Mouse (Mus musculus) retina, adult 2 months (tissue): ENCODE measurements at regions not wholly inside any gene's neighbourhood (a gene's known extent, or its start where the extent isn't known, plus 50 kb on each side); places are given as distances from the start of the nearest gene placed in this dataset.

ENCODE experiments used
- DNase-seq: peaks from one replicate; pipeline ENCODE4 v3.0.0-alpha.2; 2012; ENCODE audit warnings: low read depth, low spot score

DNA sequence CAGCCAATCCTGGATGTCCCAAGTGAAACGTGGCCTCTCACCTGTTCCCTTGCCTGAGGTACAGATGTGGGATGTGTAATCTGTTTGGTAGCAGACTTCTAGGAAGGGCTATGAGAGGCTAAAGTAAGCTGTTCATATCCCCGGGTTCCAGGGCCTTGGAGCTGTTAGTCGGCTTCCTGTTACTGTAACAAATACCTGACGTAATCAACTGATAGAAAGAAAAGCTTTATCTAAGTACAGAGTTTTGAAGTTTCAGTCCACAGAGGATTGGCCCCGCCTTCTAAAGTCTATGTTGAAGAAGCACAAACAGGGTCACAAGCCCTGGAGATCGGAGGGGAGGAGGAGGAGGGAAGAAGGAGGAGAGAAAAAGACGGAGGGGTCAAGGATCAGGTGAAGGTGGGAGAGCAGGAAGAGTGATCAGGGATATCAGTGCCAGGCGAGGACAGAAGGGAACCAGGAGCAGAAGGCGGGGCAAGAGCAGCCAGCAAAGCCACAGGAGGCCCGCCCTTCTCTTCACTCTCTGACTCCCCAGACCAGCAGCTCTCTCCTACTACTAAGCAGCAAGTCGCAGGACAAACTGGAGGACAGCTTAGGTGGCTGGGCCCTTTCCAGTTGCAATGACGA, 276.5 kb upstream of the Cdyl start:
- DNase-seq, result no peak

DNA sequence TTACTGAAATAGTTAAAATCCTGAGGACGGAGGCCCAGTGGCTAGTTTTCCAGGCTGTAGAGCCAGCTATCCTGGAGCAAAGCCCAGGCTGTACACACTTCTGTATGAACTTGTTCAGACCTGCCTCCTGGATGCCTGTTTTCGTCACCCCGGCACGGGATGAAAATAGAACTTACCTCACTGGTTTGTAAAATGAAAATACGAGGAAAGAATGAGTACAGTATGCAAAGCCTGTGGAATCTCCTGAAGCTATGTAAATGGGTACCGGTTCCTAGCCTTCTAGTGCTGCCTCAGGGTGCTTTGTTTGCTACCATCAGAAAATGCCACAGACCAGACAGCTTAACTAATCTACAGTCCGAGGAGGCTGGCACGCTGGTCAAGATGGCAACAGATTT, 276.0 kb upstream of the Cdyl start:
- DNase-seq, result no peak

DNA sequence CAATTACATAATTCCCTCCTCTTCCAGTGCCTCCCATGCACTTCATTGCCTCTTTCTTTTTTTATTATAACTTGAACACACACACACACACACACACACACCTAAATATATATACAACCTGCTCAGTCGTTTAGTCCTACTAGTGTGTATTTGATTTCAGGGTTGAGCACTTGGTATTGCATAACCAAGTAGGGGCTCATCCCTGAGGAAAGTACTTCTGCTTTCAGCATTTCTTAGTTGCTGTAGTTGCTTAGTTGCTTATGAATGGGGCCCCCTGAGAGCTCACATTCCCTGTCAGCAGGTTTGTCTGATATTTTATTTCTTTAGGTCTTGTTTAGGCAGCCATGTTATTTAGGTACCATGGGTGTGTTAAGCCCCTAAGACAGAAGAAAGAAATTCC, 271.3 kb upstream of the Cdyl start:
- no peak for DNase-seq

DNA sequence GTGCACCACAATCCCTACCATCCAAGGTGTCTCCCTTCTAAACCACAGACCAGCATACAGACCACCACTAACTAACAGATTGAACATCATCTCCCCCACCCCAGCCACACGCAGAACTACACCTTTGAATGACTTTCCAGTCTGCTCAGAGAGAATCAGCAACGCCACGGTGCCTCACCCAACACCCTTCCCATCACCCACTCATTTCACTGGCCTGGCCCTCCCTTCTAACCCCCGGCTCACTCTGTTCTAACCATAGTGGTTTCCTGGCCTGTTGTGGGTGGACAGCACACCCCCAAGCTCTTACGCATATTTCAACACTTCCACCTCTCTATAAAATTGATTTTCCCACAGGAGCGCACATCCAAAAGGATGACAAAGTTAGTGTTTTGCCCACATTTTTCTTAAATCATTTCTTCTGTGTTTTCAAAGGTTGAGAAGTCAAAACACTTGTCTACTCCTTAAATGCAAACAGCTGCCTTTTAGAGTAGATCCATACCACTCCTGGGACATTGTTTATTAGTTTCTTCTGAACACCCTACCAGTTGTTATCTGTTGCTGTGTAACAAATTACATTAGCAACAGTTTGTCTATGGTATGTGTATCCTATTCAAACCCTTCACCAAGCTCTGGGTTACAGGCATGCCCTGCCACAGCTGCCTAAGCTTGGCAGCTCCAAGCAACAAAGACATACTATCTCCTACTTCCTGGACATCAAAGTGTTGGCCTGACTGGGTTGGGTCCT, 269.7 kb upstream of the Cdyl start:
- no peak for DNase-seq

DNA sequence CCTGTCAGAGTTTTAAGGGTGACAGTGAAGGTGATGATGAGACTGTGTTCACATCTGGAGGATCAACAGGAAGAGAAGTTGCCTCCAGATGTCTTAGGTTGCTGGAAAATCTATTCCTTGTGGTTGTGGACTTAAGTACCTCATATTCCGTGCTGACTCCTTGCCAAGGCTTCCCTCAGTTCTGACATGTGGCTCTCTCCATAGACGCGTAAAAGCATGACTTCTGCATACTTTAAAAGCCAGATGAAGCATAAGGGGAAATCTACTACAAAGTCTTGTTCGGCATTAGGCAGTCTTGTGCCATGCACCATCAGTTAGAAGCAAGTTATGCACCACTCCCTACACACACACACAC, 269.1 kb upstream of the Cdyl start:
- DNase-seq, result no peak

DNA sequence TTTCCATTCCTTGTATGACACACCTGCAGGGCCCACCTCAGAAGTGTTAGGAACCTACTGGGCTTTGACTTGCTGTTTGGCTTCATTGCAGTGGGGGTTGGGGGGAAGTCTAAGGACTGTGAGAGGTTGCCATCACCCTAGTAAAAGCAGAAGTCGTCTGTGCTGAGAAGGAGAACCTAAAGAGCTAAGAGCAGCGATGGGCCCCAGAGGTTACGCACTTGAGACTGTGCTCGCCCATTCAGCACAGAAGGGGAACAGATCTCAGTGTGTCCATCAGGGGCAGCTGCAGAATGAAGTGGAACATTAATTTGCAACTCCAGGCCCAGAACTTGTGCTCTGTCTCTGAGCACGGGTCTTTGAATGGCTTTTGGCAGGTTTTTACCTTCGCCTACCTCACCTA, 267.5 kb upstream of the Cdyl start:
- DNase-seq, result no peak

DNA sequence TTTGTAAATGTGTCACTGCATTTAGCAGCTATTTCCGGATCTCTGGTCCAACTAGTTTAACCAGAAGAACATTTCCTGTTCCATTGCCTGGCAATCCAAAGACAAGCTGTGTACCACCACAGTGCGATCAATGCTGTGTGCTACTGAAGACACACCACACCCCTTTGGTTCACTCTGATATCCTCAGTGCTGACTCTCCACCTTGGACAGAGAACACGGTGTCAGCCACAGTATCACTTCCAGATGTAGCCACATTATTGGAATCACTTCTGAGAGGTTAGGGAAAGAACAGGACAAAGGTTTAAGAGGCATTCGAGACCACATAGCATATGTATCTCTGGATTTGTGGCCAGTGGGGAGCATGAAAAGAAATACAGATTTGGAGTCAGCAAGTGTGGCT, 264.4 kb upstream of the Cdyl start:
- DNase-seq, result no peak

DNA sequence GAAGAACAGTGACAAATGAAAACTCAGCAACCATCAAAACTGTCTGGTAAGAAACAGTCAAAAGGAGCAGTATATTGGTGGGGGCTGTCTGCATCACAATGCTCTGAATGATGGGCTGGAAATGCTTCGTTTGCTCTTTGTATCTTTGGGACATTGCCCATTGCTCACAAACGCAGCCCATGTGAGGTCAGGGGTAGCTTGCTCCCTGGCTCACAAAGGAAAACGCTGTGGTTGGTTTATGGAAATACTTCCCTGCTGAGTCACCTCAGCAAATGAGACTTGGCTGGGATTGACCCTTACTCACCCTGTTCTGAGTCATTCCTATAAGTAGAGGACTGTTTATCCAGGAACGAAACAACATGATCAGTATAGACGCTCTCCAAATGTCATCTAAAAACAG, 264.0 kb upstream of the Cdyl start:
- DNase-seq, result no peak

DNA sequence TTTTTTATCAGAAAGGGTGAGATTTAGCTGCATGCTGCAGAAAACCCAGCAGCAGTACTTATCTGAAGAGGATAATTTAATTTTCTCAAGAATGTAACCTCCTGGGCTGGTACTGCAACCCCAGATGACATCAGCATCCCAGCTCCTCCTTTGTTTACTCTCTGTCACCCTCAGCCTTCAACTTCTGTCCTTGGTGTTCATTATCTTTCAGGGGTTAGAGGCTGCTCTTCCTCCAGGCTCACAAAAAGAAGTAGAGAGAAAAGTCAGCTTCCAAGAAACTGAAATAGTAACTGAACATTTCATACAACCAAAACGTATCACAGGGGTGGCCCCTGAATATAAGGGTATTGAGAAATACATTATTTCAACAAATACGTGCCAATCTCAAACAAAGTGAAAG, 262.5 kb upstream of the Cdyl start:
- no peak for DNase-seq

DNA sequence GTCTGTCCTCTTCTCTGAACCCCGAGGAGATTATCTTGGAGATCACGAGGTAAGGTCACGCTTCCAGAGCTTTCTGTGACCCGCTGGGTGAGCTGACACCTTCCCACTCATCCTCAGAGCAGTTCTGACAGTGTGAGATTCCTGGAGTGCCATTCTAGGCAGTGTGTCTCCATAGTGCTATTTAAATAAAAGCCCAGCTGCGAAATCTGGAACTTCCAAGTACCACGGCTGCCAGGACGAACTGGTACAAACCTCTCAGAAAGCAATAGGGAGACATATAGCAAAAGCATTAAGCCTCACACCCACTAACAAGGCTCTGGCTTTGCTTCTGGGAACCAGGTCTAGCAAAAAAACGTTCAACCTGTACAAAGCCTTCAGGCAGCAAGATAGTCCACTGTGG, 261.4 kb upstream of the Cdyl start:
- DNase-seq, result no peak

DNA sequence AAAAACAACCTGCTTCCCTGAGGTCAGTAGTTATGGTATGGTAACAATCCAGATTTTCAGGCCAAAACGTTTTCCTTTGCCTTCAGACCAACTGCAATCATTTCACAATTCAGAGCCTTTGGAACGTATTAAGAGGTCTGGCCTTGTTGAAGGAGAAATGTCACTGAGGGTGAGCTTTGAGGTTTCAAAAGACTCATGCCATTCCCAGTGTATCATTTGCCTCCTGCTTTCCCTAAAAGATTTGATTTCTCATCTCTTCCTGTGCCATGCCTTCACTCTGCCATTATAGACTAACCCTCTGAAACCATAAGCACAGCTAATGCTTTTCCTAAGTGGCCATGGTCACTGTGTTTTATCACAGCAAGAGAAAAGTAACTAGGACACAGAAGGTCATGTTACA, 256.8 kb upstream of the Cdyl start:
- DNase-seq, result no peak

DNA sequence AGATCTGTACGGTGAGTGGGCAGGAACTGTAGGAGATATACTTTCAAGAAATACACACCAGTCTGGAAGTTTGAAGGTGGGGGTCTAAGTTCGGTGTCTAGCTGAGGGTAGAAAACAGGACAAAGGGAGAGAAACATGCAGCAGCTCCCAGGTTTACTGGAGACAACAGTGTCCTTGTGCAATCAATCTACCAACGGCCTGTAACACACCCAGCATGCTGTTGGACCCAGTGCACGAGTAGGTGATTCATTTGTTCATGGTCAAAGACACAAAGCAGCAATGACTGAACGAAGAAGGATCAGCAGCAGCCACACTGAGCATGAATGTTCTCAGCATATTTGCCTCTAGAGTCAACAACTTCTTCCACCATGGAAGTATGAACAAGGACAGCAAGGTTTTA, 255.2 kb upstream of the Cdyl start:
- DNase-seq, result no peak

DNA sequence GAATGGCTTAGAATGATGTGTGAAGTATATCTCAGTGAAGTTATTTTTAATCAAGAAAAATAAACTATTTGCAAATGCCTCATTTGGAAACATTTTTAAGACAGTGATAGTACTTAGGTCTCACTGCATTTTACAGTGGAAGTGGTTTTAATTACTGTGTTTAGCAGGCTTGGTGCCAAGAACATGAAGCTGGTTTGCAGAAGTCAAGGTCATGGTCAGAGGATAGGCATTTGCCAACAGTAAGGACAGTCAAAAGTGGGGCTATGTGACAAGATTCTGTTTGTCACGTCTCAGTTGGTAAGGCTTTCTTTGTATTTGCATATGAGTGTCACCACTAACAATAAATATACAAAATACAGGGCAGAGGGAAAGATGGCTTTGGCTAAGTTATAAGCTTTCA, 254.2 kb upstream of the Cdyl start:
- no peak for DNase-seq

DNA sequence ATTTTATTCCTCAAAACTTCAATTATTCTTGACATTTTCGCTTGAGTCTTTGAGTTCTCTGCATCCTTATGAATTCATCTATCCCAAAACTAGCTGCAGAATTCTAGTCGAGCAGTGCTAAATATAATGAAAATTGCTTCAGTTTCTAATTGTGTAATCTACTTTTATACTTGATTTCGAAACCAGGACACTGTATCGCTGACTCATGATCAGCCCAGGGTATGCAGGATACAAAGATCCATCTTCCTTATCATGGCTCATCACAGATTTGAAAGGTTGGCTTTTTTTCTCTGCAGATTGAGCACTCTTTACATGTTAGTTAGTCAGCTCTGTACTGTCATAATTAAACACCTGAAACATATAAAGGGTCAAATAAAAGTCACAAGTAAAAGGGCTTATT, 242.1 kb upstream of the Cdyl start:
- no peak for DNase-seq

DNA sequence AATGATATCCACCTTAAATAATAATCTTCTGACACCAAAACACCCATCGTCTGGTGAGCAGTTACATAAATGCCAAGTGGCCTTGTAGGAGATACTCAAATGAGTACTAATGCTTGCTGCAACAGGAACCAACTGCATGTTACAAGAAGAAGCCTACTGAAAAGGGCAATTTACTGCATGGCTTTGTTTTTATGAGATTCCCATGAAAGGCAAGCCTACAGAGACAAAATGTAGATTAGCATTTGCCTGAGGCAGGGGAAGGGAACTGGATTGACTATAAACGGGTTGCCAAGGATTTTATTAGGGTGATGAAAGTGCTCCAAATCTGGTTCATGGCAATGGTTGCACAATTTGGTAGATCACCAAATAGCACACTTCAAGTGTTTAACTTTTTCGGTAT, 239.6 kb upstream of the Cdyl start:
- no peak for DNase-seq

DNA sequence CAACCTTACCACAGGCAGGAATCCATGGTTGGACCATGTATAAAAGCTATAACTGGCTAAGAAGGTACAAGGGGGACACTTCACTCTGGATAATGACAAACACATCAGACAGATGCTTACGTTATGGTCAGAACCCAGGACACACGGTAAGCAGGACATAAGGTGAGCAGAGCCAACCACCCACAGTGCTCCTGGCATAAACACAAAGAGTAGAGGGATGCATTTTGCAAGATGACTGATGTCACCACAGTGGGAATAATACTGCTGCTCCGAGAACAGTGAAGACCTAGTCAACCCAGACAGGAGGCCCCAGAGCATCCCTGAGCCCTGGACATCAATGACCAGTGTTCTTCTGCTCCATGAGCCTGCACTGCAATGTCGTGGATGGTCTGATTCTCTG, 233.6 kb upstream of the Cdyl start:
- DNase-seq, result no peak

DNA sequence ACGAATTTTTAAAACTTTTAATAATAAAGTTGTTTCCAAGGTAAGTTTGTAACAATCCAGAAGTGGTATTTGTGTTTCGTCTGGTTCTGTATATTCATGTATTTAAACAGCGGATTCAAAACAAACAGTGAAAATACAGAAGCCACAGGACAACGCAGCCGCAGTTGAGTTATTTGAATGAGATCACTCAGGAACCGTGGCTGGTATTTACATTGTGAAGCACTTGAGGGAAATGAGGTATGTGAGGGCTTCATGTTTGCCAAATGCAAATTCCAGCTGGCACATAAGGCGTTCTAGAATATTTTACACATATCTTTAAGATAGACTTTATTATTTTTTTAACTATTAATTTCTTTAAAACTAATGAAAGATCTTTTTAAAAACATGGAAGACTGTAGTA, 224.5 kb upstream of the Cdyl start:
- DNase-seq, result no peak

DNA sequence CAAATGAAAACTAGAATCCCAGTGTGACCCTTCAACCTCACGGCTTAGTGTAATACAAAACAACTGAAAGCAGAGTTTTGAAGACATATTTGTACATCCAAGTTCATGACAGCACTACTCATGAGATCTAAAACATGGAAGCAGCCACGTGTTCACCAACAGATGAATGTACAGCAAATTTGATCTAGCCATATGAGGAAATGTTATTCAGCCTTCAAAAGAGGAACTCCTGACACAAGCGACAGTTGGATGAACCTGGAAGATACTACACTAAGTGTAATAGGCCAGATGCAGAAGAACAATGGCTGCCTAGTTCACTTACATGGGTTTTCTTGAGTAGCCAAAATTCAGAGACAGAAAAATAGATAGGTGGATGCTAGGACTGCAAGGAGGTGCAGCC, 212.0 kb upstream of the Cdyl start:
- DNase-seq, result no peak

DNA sequence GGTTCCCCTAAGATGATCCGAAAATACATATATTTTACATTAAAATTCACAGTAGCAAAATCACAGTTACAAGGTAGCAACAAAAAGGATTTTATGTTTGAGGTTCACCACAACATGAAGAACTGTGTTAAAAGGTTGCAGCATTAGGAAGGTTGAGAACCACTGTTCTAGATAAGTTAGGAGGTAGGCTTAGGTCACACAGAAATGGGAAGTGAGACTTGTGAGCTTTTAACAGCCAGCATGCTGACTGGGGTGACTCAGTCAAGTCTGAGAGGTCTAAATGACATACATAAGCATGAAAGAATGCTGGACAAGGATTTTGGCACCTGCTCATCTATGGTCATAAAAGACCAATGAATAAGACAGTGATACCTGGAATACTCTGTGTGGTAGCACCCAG, 207.2 kb upstream of the Cdyl start:
- DNase-seq, result no peak

DNA sequence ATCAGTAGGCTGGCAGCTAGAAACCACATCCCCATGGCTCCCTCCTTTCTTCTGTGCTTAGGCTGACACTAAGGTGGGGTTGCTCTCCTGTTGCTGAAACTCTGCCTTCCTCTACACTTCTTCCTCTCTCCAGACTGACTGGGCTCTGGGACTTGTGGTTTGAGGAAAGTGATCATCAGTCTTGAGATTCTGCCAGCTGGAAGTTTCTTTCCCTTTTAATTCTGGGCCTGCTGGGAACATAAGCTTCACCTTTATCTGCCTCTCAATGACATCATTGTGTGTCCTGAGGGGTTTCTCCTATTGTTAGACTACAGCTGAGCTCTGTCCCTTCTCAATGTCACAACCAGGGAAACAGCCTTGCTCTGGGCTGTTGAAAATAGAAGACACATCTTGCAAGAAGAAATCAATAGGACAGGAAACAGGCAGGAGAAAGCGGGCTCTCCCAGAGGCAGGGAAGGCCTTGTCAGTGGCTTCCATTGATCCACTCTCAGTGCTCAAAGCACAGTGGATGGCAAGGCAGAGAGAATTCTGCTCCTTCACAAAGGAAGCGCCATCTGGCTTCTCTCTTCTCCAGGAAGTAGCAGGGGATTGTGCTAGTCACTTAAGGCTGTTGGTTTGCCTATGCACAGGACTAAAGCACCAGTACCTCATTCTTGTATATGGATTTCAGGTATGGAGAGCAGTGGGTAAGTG, 206.3 kb upstream of the Cdyl start:
- no peak for DNase-seq

DNA sequence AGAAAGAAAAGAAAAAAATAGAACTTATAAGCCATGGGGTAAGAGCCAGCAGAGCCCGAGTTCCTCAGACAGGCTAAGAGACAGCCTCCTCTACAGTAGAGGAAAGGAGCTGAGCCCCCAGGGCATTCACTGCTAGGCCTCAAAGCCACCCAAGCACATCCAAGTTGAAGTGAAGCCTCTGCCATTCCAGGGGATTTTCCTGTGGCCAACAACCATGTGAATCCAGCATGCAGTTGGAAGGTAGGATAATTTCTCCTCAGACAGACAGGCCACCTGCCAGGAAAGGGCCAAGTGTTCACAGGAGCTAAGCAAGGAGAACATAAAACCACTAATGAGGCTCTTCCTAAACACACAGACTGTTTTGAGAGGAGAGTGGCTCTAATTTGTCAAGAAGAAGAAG, 199.6 kb upstream of the Cdyl start:
- no peak for DNase-seq

DNA sequence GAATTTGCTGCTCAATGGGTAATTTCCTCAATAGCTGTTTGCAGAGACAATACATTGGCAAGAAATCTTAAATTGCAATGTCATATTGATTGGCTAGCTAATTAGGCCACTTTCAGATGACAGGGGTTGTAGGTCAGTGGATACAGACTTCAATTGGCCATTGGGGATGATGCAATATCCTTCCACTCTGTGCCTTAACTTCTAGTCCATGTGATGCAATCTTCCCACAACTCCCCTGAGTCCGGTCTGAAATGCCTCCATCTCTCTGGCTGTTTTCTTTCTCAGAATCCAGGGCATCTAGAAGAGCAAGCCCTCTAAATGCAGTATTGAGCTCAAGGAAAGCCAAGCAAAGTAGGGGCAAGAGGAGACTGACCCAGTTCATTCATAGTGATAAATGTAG, 196.4 kb upstream of the Cdyl start:
- no peak for DNase-seq

DNA sequence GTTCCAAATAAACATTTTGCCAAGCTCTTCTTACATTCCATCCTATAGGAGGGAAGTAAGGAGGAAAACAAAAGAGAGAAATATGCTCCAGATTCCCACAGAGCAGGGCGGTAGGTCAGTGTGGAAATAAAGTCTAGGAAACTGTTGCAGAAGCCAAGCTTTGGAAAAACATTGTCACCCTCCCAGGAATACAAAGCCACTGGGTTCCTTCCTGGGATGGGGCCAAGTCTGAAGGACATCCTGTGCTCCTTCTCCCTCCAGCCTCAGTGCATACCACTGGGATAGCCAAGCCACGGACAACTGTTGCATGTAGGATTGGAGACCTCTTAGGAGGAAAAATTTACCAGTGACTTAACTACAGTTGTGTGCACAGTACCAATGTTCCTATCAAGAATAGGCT, 195.8 kb upstream of the Cdyl start:
- DNase-seq, result no peak
